Mouse (Mus musculus): ENCODE measurements around the gene Hsd11b2. TPM values are rescaled to one million over a fixed set of nuclear protein-coding genes. Genes with fewer than 3 reads are reported as not detected.
"Not testable (repeated sequence)": the region's sequence is repeated elsewhere in the genome, so short reads cannot be mapped to it uniquely, and the experiment has no call there.

Hsd11b2 gene
- polyA plus RNA-seq, 1 experiment from 2014 or later: 35.6 TPM

DNA sequence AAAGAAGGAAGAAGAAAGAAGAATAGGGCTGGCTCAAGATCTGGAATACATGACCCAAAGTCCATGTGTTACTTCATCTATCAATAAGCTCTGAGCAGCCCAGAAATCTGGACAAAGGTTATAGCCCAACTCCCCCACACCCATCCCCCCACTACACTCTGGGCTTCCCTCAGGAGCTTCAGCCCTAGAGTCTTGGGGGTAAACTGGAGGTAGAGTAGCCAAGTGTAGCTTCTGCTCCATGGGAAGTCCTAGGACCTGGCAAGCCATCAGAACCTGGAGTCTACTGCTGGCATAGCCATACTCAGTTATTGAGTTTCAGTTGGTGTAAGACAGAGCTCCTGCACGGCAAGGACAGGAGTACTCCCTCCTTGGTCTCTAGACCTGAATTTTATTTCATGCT, 31.0 kb downstream of the Hsd11b2 start:
- WGBS: 68% methylated on average over 1 of the region's 1 CpGs
- Histone ChIP-seq H3K4me1 (peaks cover 23% of the 10 kb centered on the region), H3K27ac (no peak overlapping the region), H3K9ac (no peak overlapping the region), H3K27me3 (no peaks in the 10 kb centered on the region), H3K4me3 (replicated peaks) (no peak overlapping the region), H3K36me3 (peaks cover 3% of the 10 kb centered on the region; the same call in 1 of the 2 replicates), H3K4me2 (no peak overlapping the region), H3K9me3 (replicated peaks) (no peaks in the 10 kb centered on the region)
- no peak for ATAC-seq (replicated peaks; ENCODE audit: low FRiP score)

DNA sequence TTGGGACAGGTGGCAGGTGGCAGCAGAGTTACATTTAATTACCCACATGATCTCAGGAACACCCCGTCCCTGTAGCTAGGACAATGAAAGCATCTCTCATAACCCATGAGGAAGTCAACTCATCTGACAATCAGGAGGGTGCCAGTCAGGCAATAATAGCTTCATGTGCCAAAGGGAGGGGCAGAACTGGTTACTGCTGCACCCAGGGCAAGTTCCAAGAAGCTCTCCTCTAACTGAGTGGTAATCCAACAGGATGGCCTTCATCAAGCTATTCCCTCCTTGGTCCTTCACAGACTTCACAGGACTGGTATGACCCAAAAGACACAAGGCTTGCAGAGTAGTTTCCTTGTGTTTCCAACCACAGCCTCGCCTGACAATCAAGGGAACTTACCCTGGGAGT, 31.5 kb downstream of the Hsd11b2 start:
- H3K27me3 ChIP-seq: no peaks in the 10 kb centered on the region
- H3K27ac ChIP-seq: no peak overlapping the region
- no peaks in the 10 kb centered on the region for H3K9me3 ChIP-seq (replicated peaks)
- H3K4me1 ChIP-seq: peaks cover 17% of the 10 kb centered on the region
- H3K4me3 ChIP-seq (replicated peaks): no peak overlapping the region
- ATAC-seq (replicated peaks; ENCODE audit: low FRiP score): no peak
- H3K36me3 ChIP-seq: peaks cover 3% of the 10 kb centered on the region; the same call in 1 of the 2 replicates
- H3K9ac ChIP-seq: no peak overlapping the region
- 75% methylated on average over 2 of the region's 2 CpGs for WGBS
- H3K4me2 ChIP-seq: no peak overlapping the region

DNA sequence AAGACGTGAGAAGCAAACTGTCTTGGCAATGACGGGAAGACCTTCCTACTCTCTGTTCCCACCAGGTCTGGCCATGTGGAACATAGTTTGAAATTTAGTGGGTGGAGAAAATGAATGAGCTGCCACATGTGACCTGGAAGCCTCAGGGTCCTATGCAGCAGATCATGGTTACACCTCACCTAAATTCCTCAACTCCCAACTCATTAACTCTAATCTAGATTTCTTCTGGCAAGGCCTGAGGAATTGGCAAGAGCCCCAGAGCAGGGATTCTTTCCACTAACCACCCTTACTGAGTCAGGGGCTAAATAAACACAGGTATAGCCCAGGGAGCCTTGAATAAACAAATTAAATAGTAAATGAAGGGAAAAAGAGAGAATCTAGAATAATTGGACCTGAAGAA, 33.5 kb downstream of the Hsd11b2 start:
- H3K4me3 ChIP-seq (replicated peaks): no peak overlapping the region
- 82% methylated on average over 2 of the region's 2 CpGs for WGBS
- H3K4me2 ChIP-seq: no peak overlapping the region

DNA sequence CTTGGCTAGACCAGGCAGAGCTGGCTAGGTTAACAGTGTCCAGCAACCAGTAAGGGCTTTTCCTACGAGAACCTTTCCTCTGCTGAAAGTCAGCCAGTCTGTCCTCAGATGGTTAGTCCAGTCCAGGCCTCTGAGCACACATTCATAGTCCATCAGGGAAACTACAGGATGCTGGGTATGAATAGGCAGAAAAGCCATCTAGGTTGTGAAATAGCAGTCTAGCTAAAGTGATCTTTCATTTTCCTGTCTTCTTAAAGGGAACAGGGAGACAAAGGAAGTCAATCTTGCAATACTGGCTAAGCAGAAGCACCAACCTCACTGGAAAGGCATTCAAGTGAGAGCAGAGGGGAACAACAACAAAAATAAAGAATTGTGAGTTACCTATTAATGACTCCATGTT, 34.3 kb downstream of the Hsd11b2 start:
- Histone ChIP-seq H3K9ac (no peak overlapping the region), H3K27ac (no peak overlapping the region)
- WGBS: 76% methylated on average over 1 of the region's 1 CpGs

More for the DNA sequence above, 33.5 kb downstream of the Hsd11b2 start:
- Histone ChIP-seq H3K9me3 (replicated peaks) (no peaks in the 10 kb centered on the region), H3K9ac (no peak overlapping the region), H3K27me3 (no peaks in the 10 kb centered on the region), H3K27ac (no peak overlapping the region), H3K4me1 (peaks cover under 1% of the 10 kb centered on the region; the same call in 1 of the 2 replicates), H3K36me3 (peaks cover 3% of the 10 kb centered on the region; the same call in 1 of the 2 replicates)
- no peak for ATAC-seq (replicated peaks; ENCODE audit: low FRiP score)

DNA sequence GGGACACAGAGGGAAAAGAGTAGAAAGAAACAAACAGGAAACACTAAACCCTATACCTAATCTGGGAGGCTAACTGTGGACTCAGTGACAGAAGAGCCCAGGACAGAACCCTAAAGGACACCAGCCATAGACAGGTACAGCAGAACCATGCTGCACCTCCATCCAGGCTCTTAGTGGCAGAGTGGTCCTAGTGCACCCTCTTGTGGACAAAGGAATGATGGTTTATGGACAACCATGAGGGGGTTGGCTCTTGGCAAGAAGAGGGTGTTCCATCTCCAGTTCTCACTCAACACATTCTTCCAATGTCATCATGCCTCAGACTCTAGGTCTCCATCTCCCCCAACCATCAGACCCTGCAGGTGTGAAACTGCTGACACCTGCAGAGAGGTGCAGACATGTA, 35.5 kb downstream of the Hsd11b2 start:
- Histone ChIP-seq H3K9ac (no peak overlapping the region), H3K27ac (no peak overlapping the region), H3K36me3 (peaks cover 8% of the 10 kb centered on the region), H3K4me1 (no peaks in the 10 kb centered on the region), H3K4me3 (replicated peaks) (no peak overlapping the region), H3K4me2 (no peak overlapping the region), H3K9me3 (replicated peaks) (no peaks in the 10 kb centered on the region), H3K27me3 (no peaks in the 10 kb centered on the region)
- peak; percentile 79; the same call in 1 of the 2 replicates for ATAC-seq (replicated peaks; ENCODE audit: low FRiP score)

More for the DNA sequence above, 34.3 kb downstream of the Hsd11b2 start:
- peaks cover 3% of the 10 kb centered on the region; the same call in 1 of the 2 replicates for H3K36me3 ChIP-seq
- H3K4me3 ChIP-seq (replicated peaks): no peak overlapping the region
- no peaks in the 10 kb centered on the region for H3K27me3 ChIP-seq
- no peak overlapping the region for H3K4me2 ChIP-seq
- no peaks in the 10 kb centered on the region for H3K4me1 ChIP-seq
- no peaks in the 10 kb centered on the region for H3K9me3 ChIP-seq (replicated peaks)
- ATAC-seq (replicated peaks; ENCODE audit: low FRiP score): no peak

DNA sequence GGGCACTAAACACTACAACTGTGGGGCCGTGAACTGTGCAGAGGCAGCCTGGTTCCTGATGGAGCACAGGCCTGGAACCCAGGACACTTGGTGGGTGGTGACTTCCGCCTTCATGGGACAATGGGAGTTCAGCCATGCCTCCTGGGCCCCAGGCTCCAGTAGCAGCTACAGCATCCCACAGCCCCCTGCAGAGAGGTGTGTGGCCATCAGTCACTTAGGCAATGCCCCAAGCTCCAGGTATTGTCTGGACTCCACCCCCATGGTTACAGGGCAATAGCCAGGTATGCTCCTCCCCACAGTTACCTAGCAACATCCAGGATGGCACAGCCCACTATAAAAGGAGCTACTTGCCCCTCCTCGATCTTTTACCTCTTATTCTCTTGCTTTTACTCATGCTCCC, 36.7 kb downstream of the Hsd11b2 start:
- H3K36me3 ChIP-seq: peaks cover 14% of the 10 kb centered on the region
- H3K27me3 ChIP-seq: no peaks in the 10 kb centered on the region
- no peak overlapping the region for H3K4me3 ChIP-seq (replicated peaks)
- 74% methylated on average over 3 of the region's 3 CpGs for WGBS
- no peaks in the 10 kb centered on the region for H3K9me3 ChIP-seq (replicated peaks)
- H3K9ac ChIP-seq: no peak overlapping the region
- 0 out of 2 replicates have a peak, but pooled peaks have one; percentile 31 for ATAC-seq (replicated peaks; ENCODE audit: low FRiP score)
- H3K27ac ChIP-seq: no peak overlapping the region
- H3K4me2 ChIP-seq: no peak overlapping the region
- H3K4me1 ChIP-seq: no peaks in the 10 kb centered on the region

DNA sequence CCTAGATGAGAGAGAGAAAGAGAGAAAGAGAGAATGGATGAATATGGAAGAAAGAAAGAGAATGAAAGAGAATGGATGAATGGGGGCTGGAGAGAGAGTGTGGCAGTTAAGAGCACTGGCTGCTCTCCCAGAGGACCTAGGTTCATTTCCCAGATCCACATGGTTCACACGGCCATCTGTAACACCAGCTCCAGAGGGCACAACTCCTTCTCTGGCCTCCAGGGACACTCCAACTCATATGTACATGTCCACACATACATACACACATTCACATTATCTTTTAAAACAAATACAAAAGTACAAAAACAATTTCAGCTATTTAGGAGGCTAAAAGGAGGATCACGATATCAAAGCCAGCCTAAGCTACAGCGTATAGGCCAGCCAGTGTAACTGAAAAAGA, 44.3 kb downstream of the Hsd11b2 start:
- Histone ChIP-seq H3K27me3 (0 out of 2 replicates have a peak, but pooled peaks cover 7% of the 10 kb centered on the region), H3K4me2 (no peak overlapping the region), H3K36me3 (peaks cover 24% of the 10 kb centered on the region), H3K9me3 (replicated peaks) (no peaks in the 10 kb centered on the region), H3K9ac (no peak overlapping the region), H3K4me3 (replicated peaks) (no peak overlapping the region), H3K27ac (no peak overlapping the region), H3K4me1 (peaks cover 25% of the 10 kb centered on the region)
- WGBS: 86% methylated on average over 3 of the region's 3 CpGs
- ATAC-seq (replicated peaks; ENCODE audit: low FRiP score): no peak

DNA sequence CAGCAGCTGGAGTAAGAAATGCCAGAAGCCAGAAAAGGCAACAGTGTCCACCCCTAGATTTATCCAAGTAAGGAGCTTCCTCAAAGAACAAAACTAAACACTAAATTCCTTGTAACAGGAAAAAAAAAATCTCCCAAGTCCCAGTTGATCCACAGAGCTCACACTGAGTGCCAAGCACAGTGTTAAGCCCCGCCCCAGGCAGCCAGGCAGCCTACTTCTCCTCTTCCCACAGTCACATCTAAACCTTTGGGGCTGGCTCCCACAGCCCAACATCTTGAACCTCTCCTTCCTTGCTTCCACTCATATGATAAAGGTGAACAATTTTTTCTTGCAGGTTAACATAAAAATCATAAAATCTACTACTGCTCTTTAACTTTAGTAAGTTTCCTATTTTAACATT, 45.3 kb downstream of the Hsd11b2 start:
- Histone ChIP-seq H3K4me3 (replicated peaks) (no peak overlapping the region), H3K4me2 (no peak overlapping the region)
- WGBS: 94% methylated on average over 1 of the region's 1 CpGs

DNA sequence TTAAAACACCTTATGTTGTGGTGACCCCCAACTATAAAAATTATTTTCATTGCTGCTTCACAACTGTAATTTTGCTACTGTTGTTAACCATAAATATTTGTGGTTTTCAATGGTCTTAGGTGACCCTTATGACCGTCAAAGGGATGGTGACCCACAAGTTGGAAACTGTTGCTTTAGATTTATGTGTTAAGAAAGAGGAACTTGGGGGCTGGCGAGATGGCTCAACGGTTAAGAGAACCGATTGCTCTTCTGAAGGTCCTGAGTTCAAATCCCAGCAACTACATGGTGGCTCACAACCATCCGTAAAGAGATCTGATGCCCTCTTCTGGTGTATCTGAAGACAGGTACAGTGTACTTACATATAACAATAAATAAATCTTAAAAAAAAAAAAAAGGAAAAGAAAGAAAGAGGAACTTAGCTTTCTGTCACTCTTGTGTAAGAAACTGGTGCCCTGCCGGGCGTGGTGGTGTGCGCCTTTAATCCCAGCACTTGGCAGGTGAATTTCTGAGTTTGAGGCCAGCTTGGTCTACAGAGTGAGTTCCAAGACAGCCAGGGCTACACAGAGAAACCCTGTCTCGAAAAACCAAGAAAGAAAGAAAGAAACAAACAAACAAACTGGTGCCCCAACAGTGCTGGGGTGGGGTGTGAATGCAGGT, 46.1 kb downstream of the Hsd11b2 start:
- not testable (repeated sequence) for ATAC-seq (replicated peaks; ENCODE audit: low FRiP score); H3K9me3 ChIP-seq (replicated peaks); H3K27ac ChIP-seq; H3K27me3 ChIP-seq
- Histone ChIP-seq H3K4me3 (replicated peaks) (peak overlapping the region; percentile 93), H3K9ac (peak overlapping the region; percentile 89), H3K4me2 (peak overlapping the region; percentile 80), H3K36me3 (peaks cover 16% of the 10 kb centered on the region), H3K4me1 (peaks cover 25% of the 10 kb centered on the region)
- WGBS: 85% methylated on average over 9 of the region's 9 CpGs

More for the DNA sequence above, 45.3 kb downstream of the Hsd11b2 start:
- peaks cover 20% of the 10 kb centered on the region for H3K36me3 ChIP-seq
- 0 out of 2 replicates have a peak, but pooled peaks cover 7% of the 10 kb centered on the region for H3K27me3 ChIP-seq
- H3K27ac ChIP-seq: no peak overlapping the region
- 0 out of 2 replicates have a peak overlapping the region, but pooled peaks have one; percentile 17 for H3K9ac ChIP-seq
- no peak for ATAC-seq (replicated peaks; ENCODE audit: low FRiP score)
- H3K4me1 ChIP-seq: peaks cover 25% of the 10 kb centered on the region
- no peaks in the 10 kb centered on the region for H3K9me3 ChIP-seq (replicated peaks)

DNA sequence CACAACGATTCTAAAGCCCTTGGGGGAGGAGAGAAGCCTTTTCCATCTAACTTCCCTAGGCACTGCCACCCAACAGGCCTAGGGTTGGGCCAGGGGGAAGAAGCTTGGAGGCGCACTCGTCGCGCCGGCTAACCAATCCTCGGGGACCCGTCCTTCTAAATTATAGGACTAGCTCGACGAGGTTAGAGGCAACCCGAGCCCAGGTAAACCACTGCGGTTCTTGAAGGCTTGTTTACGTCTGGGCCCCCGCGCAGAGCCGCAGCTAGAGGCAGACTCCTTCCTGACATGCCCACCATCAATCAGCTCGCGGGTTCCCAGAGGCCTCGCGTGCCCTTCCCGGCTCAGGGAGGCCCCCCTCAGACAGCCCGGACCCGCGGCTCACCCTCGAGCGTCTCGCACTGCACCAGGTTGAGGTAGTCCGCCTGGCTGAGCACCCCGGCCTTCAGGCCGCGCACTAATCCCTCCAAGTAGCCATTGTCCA, 46.9 kb downstream of the Hsd11b2 start:
- H3K27ac ChIP-seq: peak overlapping the region; percentile 88
- H3K4me1 ChIP-seq: peaks cover 25% of the 10 kb centered on the region
- peak overlapping the region; percentile 80 for H3K4me2 ChIP-seq
- H3K36me3 ChIP-seq: peaks cover 13% of the 10 kb centered on the region
- ATAC-seq (replicated peaks; ENCODE audit: low FRiP score): peak; percentile 80
- H3K9ac ChIP-seq: peak overlapping the region; percentile 89
- H3K27me3 ChIP-seq: 0 out of 2 replicates have a peak, but pooled peaks cover 7% of the 10 kb centered on the region
- no peaks in the 10 kb centered on the region for H3K9me3 ChIP-seq (replicated peaks)
- peak overlapping the region; percentile 93 for H3K4me3 ChIP-seq (replicated peaks)
- WGBS: under 1% methylated on average over 31 of the region's 31 CpGs

DNA sequence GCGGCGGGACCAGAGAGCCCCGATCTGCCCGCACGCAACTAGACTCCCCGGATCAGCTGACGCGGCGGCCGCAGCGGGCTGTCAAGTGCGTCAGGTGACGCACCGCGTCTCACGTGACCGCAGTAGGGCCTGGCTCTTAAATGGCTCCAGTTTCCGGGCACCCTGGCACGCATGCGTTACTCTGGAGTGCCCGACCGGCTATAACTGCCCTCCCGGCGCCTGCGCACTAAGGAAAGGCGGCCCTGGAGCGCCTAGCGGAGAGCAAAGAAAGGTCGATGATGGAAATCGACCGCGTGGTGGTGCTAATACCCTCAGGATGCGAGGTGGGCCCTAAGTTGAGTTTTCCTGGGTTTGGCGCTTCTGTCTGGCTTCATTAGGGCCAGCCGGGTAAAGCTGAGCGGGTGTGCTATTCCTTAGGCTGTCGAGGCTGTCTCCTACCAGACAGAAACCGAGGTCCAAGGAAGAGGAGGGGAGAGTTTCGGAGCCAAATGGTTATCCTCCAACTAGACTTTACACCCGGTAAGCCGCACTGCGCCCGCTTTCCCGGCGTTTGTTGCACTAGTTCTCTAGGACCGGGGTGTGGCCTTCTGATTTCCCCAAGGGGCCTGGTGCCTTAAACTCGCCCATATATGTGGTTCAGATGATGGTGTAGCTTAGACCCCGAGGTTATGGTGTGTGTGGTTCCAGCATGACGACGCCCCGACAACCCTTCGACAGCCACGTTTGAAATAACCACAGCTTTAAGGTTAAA, 47.6 kb downstream of the Hsd11b2 start, which contains the start of gene Atp6v0d1:
Atp6v0d1 (minus strand) TSS at position 96 of the 751 bp plus-strand sequence.
- ATAC-seq (replicated peaks; ENCODE audit: low FRiP score): peak; percentile 99
- 2% methylated on average over 53 of the region's 53 CpGs for WGBS
- Histone ChIP-seq H3K4me3 (replicated peaks) (peak within 1 kb of the TSS; percentile 93), H3K4me2 (peak within 1 kb of the TSS; percentile 80), H3K9ac (peak within 1 kb of the TSS; percentile 89), H3K27me3 (0 out of 2 replicates have a peak, but pooled peaks cover 7% of the 10 kb centered on the region), H3K36me3 (peaks cover 13% of the 10 kb centered on the region), H3K27ac (peak within 1 kb of the TSS; percentile 88), H3K9me3 (replicated peaks) (no peaks in the 10 kb centered on the region), H3K4me1 (peaks cover 25% of the 10 kb centered on the region)

Data from kidney, embryonic 15.5 days (tissue).